Mouse (Mus musculus) gastrocnemius, adult 2 months (tissue): Measurements from ENCODE around the gene Acox3. TPM values are rescaled to one million over a fixed set of nuclear protein-coding genes. Genes with fewer than 3 reads are reported as not detected.
A peak's percentile ranks its signal among the peaks of the same experiment; 100 is the strongest.

Experiments used
- DNase-seq: peaks from one replicate; pipeline ENCODE4 v3.0.0; 2022
- H3K27ac ChIP-seq: fragments of 200-600 bp; 2 replicates; pipeline ENCODE4 v1.8.1; 2022; ENCODE audit warnings: mild to moderate bottlenecking
- H3K4me3 ChIP-seq: fragments of 200-600 bp; 2 replicates; pipeline ENCODE4 v1.8.1; 2022; ENCODE audit warnings: mild to moderate bottlenecking, moderate library complexity
- CTCF ChIP-seq: fragments of 200-600 bp; IDR thresholded peaks from 2 replicates; pipeline ENCODE4 v1.8.1; 2022; ENCODE audit warnings: antibody characterized with exemption, mild to moderate bottlenecking, moderate library complexity
- intact Hi-C: fragments of 180-260 bp; cut with DNase I; formaldehyde crosslinking; loops from one replicate; pipeline ENCODE4 v1.15.1; 2025
- total RNA-seq, 2 experiments: library from RNA; stranded (reverse); gene quantifications; 2 replicates each; pipeline ENCODE4 v1.2.3; 2021

The Acox3 gene
- total RNA-seq, 2 experiments from 2014 or later: 15.4 to 18.0 TPM

DNA sequence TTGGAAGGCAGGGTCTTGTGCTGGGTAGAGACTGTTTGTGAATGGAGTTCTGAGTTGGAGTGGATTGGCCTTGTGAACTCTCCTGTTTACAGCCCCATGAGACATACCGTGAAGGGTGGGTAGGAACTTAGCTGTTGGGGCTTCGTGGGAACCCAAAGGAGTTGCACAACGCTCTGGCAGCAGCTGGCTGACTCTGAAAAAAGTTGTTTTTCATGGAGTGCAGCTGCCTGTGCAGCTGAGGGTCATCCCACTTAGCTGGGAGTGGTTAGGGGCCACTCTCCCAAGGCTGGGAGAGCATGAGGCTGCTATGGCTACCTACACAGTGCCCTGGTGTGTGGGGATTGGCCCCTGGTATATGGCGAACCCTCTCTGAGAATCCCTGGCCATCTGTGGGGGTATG lies 64.7 kb downstream of the Acox3 start:
- peak; percentile 78 for DNase-seq
- Histone ChIP-seq H3K27ac (peak overlapping the region; percentile 77), H3K4me3 (no peak overlapping the region)
- TF ChIP-seq CTCF: no peak
- intact Hi-C loops: no loop called here

DNA sequence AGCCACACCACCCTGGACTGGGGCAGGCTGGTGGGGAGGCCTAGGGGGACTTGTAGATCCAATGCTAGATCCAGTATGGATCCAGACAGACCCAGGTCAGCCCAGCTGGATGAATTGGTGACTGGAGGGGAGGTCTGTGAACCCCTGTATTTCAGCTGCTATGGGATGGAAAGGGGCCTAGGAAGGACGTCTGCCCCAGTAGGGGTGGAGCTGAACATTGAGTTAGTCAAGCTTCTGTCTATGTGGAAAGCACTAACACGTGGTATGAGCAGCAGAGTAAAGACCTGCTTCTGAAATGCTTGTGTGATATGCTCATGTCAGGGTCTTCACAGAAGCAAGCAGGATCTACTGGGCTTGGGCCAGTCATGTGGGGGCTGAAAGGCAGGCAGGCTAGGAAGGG lies 65.4 kb downstream of the Acox3 start:
- Histone ChIP-seq H3K27ac (peak overlapping the region; percentile 77), H3K4me3 (no peak overlapping the region)
- intact Hi-C loops: no loop called here
- no peak for TF ChIP-seq CTCF
- no peak for DNase-seq

DNA sequence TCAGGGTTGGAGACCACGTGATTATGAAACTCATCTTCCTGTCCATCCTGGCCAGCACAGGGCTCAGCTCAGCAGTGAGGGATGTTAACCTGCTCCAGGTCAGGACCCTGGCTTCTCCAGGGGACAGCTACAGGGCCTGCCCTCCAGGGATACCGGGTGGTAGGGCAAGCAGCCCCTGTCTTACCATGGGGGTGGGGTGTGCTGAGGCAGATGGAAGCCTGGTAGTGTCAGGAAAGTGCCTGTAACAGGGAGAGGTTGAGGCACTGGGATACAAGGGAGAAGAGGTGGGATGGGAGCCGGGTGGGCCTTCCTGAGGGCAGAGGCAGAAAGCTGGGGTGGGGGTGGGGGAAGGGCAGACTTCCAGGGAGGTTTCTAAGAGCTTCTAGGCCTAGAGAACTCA lies 69.5 kb downstream of the Acox3 start:
- intact Hi-C loops: no loop called here
- no peak for DNase-seq
- no peak for TF ChIP-seq CTCF
- no peak overlapping the region for H3K4me3 ChIP-seq
- H3K27ac ChIP-seq: peak overlapping the region; percentile 46; the same call in 1 of the 2 replicates

DNA sequence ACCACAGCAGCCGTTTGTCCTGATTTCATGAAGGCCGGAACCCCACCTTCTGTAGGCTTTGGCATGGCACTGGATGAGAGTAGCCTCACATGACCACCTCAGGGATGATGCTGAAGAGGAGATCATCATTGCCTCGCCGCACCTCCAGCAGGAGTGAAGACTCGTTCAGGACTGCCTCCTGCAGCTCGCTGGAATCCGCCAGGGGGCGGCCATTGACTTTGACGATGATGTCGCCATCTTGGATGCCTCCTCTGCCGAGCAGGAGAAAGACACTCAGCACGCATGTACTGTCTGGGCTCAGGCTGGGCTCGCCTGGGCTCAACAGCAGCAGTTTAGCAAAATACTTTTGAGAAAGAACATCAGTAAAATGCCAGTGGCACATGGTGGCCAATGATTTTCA lies 70.0 kb downstream of the Acox3 start:
- intact Hi-C loops: no loop called here
- no peak for TF ChIP-seq CTCF
- Histone ChIP-seq H3K4me3 (no peak overlapping the region), H3K27ac (peak overlapping the region; percentile 8; the same call in 1 of the 2 replicates)
- no peak for DNase-seq

DNA sequence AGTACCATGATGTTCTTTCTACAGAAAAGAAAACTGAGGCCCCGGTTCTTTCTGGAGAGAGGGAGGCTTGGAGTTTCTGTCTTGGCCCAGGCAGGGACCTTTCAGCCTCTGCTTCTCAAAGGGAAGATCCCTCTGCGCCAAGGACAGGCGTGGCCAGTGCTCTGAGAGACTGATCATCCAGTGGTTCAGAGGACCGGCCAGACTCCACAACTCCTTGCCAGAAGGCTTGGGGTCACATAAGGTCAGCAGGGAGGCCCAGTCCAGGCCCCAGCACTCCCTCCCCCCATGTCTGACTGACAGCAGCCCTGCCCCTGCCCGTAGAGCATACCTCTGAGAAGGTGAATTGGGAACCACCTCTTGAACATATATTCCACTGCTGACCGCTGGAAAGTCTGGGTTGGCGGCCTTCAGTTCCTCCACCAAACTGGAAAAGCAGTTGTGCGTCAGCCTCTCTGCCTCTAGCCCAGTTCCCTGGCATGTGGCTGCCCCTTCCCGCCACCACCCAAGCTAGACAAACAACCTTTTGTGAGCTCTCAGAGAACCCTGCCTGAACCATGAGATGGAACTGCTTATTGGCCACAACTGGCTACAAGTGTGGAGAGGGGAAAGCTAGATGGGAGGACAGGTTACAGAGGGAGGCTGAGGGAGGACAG lies 71.0 kb downstream of the Acox3 start:
- peak; percentile 87 for DNase-seq
- TF ChIP-seq CTCF: no peak
- Histone ChIP-seq H3K4me3 (no peak overlapping the region), H3K27ac (peak overlapping the region; percentile 53)
- intact Hi-C loops: no loop called here

DNA sequence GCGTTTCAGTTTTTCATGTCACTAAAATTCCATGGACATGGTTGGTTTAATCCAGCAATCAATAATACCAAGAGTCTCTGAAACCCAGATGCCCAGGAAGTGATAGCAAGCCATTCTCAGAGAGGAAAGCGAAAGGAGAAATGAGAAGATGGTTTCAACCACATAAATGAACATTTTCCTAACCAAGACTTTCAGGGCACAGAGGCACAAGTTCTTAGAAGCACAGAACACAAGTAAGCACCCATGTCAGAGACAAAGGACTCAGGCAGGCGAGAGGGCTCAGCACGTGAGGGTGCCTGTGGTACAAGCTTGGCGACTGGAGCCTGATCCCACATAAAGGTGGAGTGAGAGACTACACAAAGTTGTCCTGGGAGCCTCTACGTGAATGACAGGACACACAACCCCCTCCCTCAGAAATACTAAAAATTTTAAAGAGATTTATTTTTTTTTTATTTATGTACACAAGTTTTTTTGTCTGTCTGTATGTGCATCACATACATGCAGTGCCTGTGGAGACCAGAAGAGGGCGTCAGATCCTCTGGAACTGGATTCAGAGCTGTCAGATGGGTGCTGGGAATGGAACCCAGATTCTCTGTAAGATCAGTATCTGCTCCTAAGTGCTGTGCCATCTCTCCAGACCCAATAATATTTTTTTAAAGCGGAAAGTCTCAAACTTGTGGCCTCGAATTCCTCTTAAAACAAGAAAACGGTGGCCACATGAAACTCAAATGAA lies 73.1 kb downstream of the Acox3 start:
- no peak overlapping the region for H3K4me3 ChIP-seq
- no peak for DNase-seq
- intact Hi-C loops: no loop called here
- H3K27ac ChIP-seq: no peak overlapping the region
- no peak; the same call in 1 of the 2 replicates for TF ChIP-seq CTCF

DNA sequence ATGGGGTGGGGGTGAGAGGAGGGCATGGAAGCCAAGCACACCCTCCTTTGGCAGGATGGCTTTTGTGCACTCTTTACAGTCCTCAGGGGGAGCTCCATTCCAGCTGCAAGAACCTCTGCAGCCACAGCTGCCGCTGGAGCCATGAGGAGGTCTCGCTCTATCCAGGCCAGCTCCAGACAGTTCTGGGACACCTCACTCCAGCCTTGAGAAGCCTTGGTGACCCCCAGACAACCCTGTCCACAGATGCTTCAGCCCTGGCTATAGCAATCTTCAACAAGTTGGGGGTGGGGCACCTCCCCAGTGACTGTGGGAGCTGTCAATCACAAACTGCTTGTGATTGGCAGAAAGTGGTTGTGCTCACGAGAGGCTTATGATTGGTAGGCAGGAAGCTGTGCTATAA lies 76.7 kb downstream of the Acox3 start:
- intact Hi-C loops: no loop called here
- Histone ChIP-seq H3K27ac (no peak overlapping the region), H3K4me3 (no peak overlapping the region)
- no peak for TF ChIP-seq CTCF
- no peak for DNase-seq

DNA sequence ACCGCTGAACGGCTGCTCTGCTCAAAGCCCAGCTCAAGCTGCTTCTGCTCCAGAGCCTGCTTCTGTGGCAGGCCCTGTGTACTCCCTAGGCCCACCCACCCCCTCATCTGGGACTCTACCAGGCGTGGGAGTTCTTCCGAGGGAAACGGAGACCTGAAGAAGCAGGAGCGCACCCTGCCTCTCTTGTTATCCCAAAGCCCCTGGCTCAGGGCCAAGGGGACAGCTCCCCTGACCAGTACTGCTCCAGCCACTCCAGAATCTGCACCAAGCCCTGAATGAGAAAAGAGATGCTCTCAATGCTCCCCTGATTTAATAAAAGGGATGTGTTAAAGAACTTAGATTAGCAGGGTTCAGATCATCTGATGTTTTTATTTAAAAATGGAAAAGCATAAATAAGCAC lies 78.4 kb downstream of the Acox3 start:
- intact Hi-C loops: no loop called here
- H3K4me3 ChIP-seq: no peak overlapping the region
- 0 out of 2 replicates have a peak overlapping the region, but pooled peaks have one; percentile 12 for H3K27ac ChIP-seq
- no peak for DNase-seq
- TF ChIP-seq CTCF: no peak

DNA sequence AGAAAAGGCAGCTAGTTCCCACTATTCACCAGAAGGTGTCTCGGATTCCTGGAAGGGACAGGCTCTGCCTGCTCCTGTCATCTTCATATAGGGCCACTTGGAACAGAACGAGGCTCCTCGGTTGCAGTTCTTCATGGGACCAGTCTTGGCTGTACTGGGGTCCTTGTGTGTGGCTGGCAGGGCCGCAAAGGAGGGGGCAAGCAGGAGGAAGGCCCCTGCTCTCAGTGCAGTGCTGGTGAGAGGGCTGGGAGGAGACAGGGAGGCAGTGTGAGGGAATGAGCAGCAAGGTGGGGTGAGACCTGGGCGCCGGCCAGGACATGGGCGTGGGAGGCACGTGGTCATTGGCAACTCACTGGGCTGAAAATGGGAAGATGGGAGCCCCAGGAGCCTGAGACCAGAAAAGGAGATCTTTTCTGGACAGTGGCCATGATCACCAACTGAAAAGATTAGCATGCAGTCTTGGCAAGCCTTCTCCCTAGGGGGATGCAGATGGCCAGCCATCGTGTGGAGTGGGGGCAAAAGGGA lies 79.2 kb downstream of the Acox3 start:
- peak; percentile 58 for DNase-seq
- Histone ChIP-seq H3K27ac (peak overlapping the region; percentile 16; the same call in 1 of the 2 replicates), H3K4me3 (no peak overlapping the region)
- no peak for TF ChIP-seq CTCF
- intact Hi-C loops: no loop called here

Other genes starting within 250 kb of the Acox3 start
- not detected for gene Hmx1, start 193.9 kb upstream of the Acox3 start, total RNA-seq
- gene Cpz, start 57.3 kb upstream of the Acox3 start, total RNA-seq: under 1 TPM; 0.13 to 0.89 TPM
- gene Trmt44, start 8.0 kb upstream of the Acox3 start, total RNA-seq: 1 to 10 TPM; 1.5 to 1.6 TPM
- gene Htra3, start 96.7 kb downstream of the Acox3 start, total RNA-seq: 10 to 100 TPM; 40.1 to 52.2 TPM
- gene Sh3tc1, start 156.9 kb downstream of the Acox3 start, total RNA-seq: 1 to 10 TPM; 2.2 to 2.4 TPM
- gene Ablim2, start 174.8 kb downstream of the Acox3 start, total RNA-seq: 10 to 100 TPM; 40.7 to 42.5 TPM